Mouse (Mus musculus) G1E (cell line): Measurements from ENCODE around the gene Fap.

Experiments used
- CTCF ChIP-seq: IDR thresholded peaks from 2 replicates; pipeline ENCODE4 v1.5.1; 2012; ENCODE audit warnings: low read depth, low read length, inconsistent platforms, mixed read lengths
- GATA2 ChIP-seq: IDR thresholded peaks from 2 replicates; pipeline ENCODE4 v1.6.1; 2012; ENCODE audit warnings: low read depth, low read length, inconsistent platforms, borderline replicate concordance

DNA sequence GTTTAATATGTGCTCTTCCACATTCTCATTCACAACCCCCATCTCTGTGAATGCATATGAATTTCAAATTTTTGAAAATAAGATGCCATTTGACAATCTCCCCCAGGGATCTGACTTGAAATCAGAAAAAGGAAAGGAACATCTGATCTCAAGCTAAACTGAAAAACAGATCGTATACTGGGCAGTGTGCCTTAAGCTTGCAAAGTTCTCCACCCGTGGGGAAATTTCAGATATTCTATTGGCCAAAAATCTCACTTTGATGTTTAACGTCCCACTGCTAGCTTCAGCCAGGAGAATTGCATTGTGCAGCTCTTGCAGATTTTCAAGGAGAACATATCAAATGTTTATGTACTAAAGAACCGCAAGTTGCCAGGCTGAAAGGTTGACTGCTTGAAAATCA is 24.7 kb downstream of the Fap start:
- no peak for TF ChIP-seq GATA2
- no peak for TF ChIP-seq CTCF
